Mouse (Mus musculus): ENCODE measurements around the gene Khdc4. TPM values are rescaled to one million over a fixed set of nuclear protein-coding genes. Genes with fewer than 3 reads are reported as not detected.
A peak's percentile ranks its signal among the peaks of the same experiment; 100 is the strongest.

Gene Khdc4
- polyA plus RNA-seq, 1 experiment from 2014 or later = 107 TPM

DNA sequence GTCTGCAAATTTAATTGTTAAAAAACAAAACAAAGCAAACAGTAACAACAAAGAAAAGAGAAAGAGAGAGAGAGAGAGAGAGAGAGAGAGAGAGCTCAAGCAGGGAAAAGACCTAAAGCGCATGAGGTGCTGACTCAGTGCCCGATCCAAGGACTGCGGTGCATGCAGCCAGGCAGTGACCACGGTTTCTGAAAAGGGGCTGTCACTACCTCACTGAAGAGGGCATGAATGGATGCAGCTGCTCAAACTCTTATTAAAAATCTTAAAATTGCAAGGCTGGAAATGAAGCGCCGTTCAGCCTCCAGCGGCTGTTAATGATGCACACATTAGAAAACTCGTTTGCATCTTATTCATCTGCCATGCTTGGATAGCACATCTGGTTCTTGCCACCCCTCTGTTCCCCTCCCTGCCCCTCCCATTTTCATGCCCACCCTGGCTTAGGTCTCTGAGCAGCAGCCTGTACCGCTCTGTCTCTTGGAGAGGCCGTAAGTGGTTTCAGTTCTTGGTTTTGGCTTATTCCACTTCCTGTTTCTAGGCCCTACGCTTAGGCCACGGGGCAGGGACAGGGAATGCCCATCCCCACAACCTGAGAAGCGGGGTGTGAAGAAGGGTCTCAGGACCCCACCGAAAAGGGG, 37.7 kb upstream of the Khdc4 start:
- peak; percentile 56 for ATAC-seq

DNA sequence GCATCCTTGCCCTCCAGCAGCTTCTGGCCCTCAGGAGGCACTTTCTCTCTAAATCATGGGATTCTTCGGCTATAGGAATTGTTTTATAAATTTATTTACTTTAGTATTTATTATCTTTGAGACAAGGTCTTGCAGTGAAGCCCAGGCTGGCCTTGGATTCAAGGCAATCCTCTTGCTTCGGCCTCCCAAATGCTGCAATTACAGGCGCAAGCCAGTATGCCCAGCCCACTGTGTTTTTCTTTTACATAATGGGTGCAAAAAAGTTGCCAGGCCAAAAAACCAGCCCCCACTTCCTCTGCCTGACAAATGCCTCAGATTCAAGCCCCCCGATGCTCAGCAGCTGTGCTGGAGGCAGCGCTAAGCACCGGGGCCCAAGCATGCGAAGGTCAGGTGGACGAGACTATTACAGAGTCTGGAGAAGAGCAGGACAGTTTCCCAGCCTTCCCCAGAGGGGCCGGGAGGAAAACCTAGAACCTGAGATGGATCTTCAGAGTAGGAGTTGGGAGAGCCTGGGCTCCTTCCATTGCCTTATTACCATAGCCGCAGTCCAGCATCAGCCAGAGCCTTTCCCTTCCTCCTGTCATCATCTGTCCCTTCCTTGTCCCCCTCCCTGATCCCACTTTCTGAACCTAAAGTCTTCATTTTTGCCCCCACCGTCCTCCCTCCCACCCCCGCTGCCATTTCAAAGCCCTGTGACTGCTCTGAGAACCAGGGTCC, 37.0 kb upstream of the Khdc4 start:
- 88% methylated on average over 12 of the region's 12 CpGs for WGBS
- H3K36me3 ChIP-seq (ENCODE audit: control insufficient read depth, insufficient read depth) = peaks cover 42% of the 10 kb centered on the region
- no peak for ATAC-seq
- no peaks in the 10 kb centered on the region for H3K27me3 ChIP-seq (replicated peaks; ENCODE audit: control insufficient read depth, insufficient read depth, low read length)
- H3K4me3 ChIP-seq (replicated peaks; ENCODE audit: low read length) = no peak overlapping the region
- H3K27ac ChIP-seq (ENCODE audit: low read length) = peak overlapping the region; percentile 61
- no peak overlapping the region for H3K4me2 ChIP-seq (ENCODE audit: low read length)
- H3K9me3 ChIP-seq (ENCODE audit: control insufficient read depth, low read length) = no peaks in the 10 kb centered on the region
- no peaks in the 10 kb centered on the region for H3K4me1 ChIP-seq (replicated peaks; ENCODE audit: control insufficient read depth, insufficient read depth, low read length)
- no peak overlapping the region for H3K9ac ChIP-seq (replicated peaks; ENCODE audit: low read depth, low read length)

More for the DNA sequence above, 37.7 kb upstream of the Khdc4 start:
- Histone ChIP-seq H3K27me3 (replicated peaks; ENCODE audit: control insufficient read depth, insufficient read depth, low read length) (no peaks in the 10 kb centered on the region), H3K4me3 (replicated peaks; ENCODE audit: low read length) (no peak overlapping the region), H3K4me2 (ENCODE audit: low read length) (no peak overlapping the region), H3K9me3 (ENCODE audit: control insufficient read depth, low read length) (no peaks in the 10 kb centered on the region), H3K4me1 (replicated peaks; ENCODE audit: control insufficient read depth, insufficient read depth, low read length) (no peaks in the 10 kb centered on the region), H3K9ac (replicated peaks; ENCODE audit: low read depth, low read length) (no peak overlapping the region), H3K27ac (ENCODE audit: low read length) (peak overlapping the region; percentile 61), H3K36me3 (ENCODE audit: control insufficient read depth, insufficient read depth) (peaks cover 48% of the 10 kb centered on the region)
- WGBS = 75% methylated on average over 14 of the region's 14 CpGs

DNA sequence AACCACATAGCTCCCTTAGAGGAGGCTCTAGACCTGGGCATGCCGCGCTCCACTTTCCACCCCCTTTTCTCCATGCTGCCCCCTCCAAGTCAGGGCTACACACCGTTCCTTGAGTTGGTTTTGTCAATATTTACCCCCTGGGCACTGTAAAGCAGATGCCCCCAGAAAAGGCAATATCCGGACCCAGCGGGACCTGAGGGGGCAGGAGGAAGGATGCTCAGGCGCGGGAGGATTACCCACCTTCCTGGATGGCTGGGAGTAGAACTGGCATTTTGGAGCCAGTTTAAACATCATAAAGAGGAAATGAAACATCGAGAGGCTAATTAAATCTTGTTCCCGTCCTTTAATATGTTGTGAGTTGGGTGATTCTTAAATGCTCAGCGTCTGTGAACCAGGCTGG, 36.4 kb upstream of the Khdc4 start:
- H3K27ac ChIP-seq (ENCODE audit: low read length) = peak overlapping the region; percentile 15
- ATAC-seq = no peak
- no peak overlapping the region for H3K4me3 ChIP-seq (replicated peaks; ENCODE audit: low read length)
- no peak overlapping the region for H3K4me2 ChIP-seq (ENCODE audit: low read length)
- H3K4me1 ChIP-seq (replicated peaks; ENCODE audit: control insufficient read depth, insufficient read depth, low read length) = no peaks in the 10 kb centered on the region
- H3K9me3 ChIP-seq (ENCODE audit: control insufficient read depth, low read length) = no peaks in the 10 kb centered on the region
- WGBS = 86% methylated on average over 10 of the region's 10 CpGs
- H3K9ac ChIP-seq (replicated peaks; ENCODE audit: low read depth, low read length) = no peak overlapping the region
- H3K36me3 ChIP-seq (ENCODE audit: control insufficient read depth, insufficient read depth) = peaks cover 36% of the 10 kb centered on the region
- H3K27me3 ChIP-seq (replicated peaks; ENCODE audit: control insufficient read depth, insufficient read depth, low read length) = no peaks in the 10 kb centered on the region

DNA sequence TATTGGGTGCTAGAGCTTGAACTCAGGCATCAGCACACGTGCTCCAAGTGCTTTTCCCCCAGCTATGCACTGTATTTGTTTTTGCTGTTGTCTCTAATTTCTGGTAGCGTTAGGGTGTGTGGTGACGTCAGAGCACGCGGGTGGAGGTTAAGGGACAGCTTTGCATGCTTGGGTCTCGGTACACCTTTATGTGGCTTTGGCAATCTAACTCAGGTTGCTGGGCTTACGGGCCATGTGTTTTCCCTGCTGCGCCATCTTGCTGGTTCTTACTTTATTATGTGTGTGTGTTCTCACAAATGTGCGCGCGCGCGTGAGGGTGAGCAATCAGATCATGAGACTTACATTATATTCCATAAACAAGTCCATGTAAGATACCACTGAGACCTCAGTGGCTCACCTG, 35.6 kb upstream of the Khdc4 start:
- no peak overlapping the region for H3K4me2 ChIP-seq (ENCODE audit: low read length)
- no peaks in the 10 kb centered on the region for H3K27me3 ChIP-seq (replicated peaks; ENCODE audit: control insufficient read depth, insufficient read depth, low read length)
- WGBS = 95% methylated on average over 13 of the region's 13 CpGs
- no peaks in the 10 kb centered on the region for H3K9me3 ChIP-seq (ENCODE audit: control insufficient read depth, low read length)
- H3K27ac ChIP-seq (ENCODE audit: low read length) = no peak overlapping the region
- peaks cover 28% of the 10 kb centered on the region for H3K36me3 ChIP-seq (ENCODE audit: control insufficient read depth, insufficient read depth)
- no peak for ATAC-seq
- H3K9ac ChIP-seq (replicated peaks; ENCODE audit: low read depth, low read length) = no peak overlapping the region
- H3K4me3 ChIP-seq (replicated peaks; ENCODE audit: low read length) = no peak overlapping the region
- no peaks in the 10 kb centered on the region for H3K4me1 ChIP-seq (replicated peaks; ENCODE audit: control insufficient read depth, insufficient read depth, low read length)

DNA sequence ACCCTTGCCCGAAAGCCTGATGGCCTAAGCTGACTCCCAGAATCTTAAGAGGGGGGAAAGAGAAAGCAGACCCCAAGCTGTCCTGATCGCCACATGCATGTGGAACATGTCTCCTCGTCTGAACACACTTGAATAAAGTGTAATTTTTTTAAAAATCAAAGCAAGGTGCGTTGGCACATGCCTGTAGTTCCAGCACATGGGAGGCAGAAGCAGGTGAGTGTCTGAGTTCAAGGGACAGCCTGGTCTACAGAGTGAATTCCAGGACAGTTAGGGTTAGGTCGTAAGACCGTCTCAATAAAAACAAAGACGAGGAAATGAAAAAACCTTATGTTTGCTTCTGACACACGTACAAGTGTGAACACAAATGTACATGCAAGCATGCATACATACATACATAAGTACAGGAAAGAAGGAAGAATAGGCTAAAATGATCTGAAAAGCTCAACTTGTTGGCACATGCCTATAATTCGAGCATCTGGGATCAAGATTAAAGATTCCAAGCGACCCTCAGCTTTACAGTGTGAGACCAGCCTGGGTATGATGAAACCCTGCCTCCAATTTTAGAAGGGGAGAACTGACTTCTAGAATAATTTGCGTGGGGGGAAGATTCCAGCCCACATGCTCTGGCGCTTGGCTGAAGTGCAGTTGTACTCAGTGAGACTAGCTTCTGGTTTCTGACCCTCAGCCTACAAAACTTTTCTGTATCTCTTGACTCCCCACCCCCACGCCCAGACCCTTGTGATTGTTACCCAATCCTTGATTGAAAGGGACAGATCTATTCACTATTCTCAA, 34.7 kb upstream of the Khdc4 start:
- WGBS = 76% methylated on average over 13 of the region's 13 CpGs
- Histone ChIP-seq H3K4me3 (replicated peaks; ENCODE audit: low read length) (no peak overlapping the region), H3K9ac (replicated peaks; ENCODE audit: low read depth, low read length) (no peak overlapping the region), H3K4me2 (ENCODE audit: low read length) (no peak overlapping the region), H3K27me3 (replicated peaks; ENCODE audit: control insufficient read depth, insufficient read depth, low read length) (no peaks in the 10 kb centered on the region), H3K9me3 (ENCODE audit: control insufficient read depth, low read length) (no peaks in the 10 kb centered on the region), H3K27ac (ENCODE audit: low read length) (no peak overlapping the region), H3K36me3 (ENCODE audit: control insufficient read depth, insufficient read depth) (peaks cover 22% of the 10 kb centered on the region), H3K4me1 (replicated peaks; ENCODE audit: control insufficient read depth, insufficient read depth, low read length) (no peaks in the 10 kb centered on the region)
- no peak for ATAC-seq

DNA sequence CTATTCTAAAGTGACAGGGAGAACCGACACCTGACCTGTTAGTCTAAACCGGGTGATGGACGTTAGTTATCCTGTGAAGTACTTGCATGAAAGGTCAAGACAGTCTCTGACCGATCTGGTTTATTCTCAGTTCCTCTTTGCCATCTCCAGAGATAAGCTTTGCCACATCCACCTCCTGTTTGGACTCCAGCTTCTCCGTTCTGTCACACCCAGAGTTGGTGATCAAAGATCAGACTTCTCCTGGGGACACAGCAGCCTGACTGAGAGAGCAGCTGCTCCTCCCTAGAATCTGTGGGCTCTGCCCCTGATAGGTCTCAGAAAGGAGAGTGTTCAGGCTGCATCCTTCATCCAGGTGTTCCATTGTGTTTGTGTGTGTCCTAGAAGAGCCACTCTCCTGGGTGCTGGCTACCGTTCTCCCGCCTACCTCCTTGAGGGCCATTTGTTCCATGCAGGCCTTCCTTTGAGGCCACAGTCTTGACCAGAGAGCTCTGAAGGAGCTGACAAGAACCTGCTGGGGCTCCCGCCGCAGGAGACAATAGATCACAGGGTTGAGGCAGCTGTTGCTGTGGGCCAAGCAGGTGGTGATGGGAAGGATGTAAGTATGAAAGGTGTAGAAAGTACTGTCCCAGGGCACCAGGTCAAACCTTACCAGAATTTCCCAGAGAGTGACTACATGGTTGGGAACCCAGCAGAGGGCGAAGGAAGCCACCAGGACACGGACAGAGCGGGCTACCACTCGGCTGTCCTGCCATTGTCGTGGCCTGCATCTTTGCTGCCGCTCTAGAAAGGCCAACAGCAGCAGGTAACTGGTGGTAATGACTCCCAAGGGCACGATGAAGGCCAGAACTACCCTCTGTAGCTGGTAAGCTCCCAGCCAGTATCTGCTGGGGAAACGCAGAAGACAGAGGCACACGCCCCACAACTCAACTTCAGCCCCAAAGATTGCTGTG, 33.7 kb upstream of the Khdc4 start:
- Histone ChIP-seq H3K27me3 (replicated peaks; ENCODE audit: control insufficient read depth, insufficient read depth, low read length) (no peaks in the 10 kb centered on the region), H3K4me2 (ENCODE audit: low read length) (no peak overlapping the region), H3K36me3 (ENCODE audit: control insufficient read depth, insufficient read depth) (peaks cover 11% of the 10 kb centered on the region), H3K9me3 (ENCODE audit: control insufficient read depth, low read length) (no peaks in the 10 kb centered on the region), H3K4me1 (replicated peaks; ENCODE audit: control insufficient read depth, insufficient read depth, low read length) (no peaks in the 10 kb centered on the region), H3K27ac (ENCODE audit: low read length) (no peak overlapping the region), H3K9ac (replicated peaks; ENCODE audit: low read depth, low read length) (no peak overlapping the region), H3K4me3 (replicated peaks; ENCODE audit: low read length) (no peak overlapping the region)
- 81% methylated on average over 18 of the region's 18 CpGs for WGBS
- no peak for ATAC-seq

DNA sequence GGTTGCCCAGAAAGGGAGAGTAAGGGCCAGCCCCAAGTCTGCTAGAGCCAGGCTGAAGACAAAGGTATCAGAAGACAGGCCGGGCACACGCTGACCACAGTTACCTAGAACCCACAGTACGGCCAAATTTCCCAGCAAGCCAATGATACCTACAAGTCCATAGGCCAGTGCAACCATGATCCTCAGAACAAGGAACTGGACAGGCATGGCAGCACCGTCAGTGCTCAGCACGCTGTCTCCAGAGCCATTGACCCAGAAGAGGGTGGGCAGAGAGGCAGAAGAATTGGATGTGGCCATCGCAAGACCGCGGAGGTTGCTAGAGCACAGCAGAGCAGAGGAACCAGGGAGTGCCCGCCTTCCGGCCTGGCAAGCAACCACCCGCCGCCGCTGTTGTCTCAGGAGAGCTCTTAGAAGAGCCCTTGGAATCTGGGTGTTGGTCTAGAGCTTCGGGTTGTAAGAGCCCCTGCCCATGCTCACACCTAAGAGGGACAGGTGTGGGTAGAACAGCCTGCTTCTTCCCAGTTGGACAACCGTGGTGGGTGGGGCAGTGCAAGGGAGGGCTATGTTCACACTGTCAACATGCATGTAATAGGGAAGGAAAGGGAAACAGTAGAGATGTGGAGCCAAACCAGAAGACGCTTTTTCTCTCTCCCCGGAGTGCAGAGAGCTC, 32.6 kb upstream of the Khdc4 start, which contains the start of gene Rxfp4:
Gene Rxfp4 (minus strand): TSS at position 297 of the 670 bp plus-strand sequence.
- H3K9ac ChIP-seq (replicated peaks; ENCODE audit: low read depth, low read length) = no peak within 1 kb of the TSS
- H3K27me3 ChIP-seq (replicated peaks; ENCODE audit: control insufficient read depth, insufficient read depth, low read length) = no peaks in the 10 kb centered on the region
- H3K4me1 ChIP-seq (replicated peaks; ENCODE audit: control insufficient read depth, insufficient read depth, low read length) = no peaks in the 10 kb centered on the region
- no peak for ATAC-seq
- H3K4me2 ChIP-seq (ENCODE audit: low read length) = no peak within 1 kb of the TSS
- H3K4me3 ChIP-seq (replicated peaks; ENCODE audit: low read length) = no peak within 1 kb of the TSS
- no peak within 1 kb of the TSS for H3K27ac ChIP-seq (ENCODE audit: low read length)
- WGBS = 91% methylated on average over 17 of the region's 17 CpGs
- H3K36me3 ChIP-seq (ENCODE audit: control insufficient read depth, insufficient read depth) = peaks cover 5% of the 10 kb centered on the region; the same call in 1 of the 2 replicates
- H3K9me3 ChIP-seq (ENCODE audit: control insufficient read depth, low read length) = no peaks in the 10 kb centered on the region

DNA sequence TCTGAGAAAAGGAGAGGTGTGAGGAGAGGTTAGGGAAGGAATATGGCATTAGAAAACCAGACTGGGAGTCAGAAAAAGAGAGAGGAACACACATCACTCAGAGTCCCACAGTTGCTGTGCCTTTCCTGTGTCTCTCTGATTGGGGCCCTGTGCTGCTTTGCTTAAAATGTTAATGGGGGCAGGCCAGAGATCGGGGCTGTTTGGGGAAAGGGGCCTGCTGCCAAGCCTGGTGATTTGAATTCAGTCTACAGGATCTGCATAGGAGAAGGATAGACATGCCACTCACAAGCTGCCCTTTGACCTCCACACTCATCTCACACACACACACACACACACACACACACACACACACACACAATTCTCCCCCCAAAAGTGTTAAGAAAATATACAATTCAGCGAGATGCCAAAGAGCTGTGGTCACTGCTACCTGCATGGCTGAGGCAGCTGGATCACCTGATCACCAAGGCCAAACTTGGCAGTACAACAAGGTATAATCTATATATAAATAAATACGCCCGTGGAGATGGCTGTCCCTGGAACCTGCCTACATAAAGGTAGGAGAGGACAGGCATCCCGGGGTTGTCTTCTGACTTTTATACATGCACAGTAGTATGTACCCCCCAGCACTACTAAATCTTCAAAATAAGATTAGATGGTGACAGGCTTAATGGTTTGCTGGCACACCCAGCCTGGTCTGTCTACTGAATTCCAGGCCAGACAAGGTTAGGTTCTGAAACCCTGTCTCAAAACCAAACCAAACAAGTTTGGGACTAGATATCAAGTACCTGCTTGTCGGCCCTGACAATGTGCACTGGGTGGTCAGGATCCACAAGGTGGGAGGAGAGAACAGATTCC, 31.9 kb upstream of the Khdc4 start:
- no peaks in the 10 kb centered on the region for H3K4me1 ChIP-seq (replicated peaks; ENCODE audit: control insufficient read depth, insufficient read depth, low read length)
- no peak overlapping the region for H3K4me3 ChIP-seq (replicated peaks; ENCODE audit: low read length)
- H3K9me3 ChIP-seq (ENCODE audit: control insufficient read depth, low read length) = no peaks in the 10 kb centered on the region
- H3K27me3 ChIP-seq (replicated peaks; ENCODE audit: control insufficient read depth, insufficient read depth, low read length) = no peaks in the 10 kb centered on the region
- H3K9ac ChIP-seq (replicated peaks; ENCODE audit: low read depth, low read length) = no peak overlapping the region
- H3K36me3 ChIP-seq (ENCODE audit: control insufficient read depth, insufficient read depth) = no peaks in the 10 kb centered on the region
- WGBS = 84% methylated on average over 6 of the region's 6 CpGs
- no peak overlapping the region for H3K27ac ChIP-seq (ENCODE audit: low read length)
- no peak overlapping the region for H3K4me2 ChIP-seq (ENCODE audit: low read length)
- ATAC-seq = no peak

All from forebrain, embryonic 16.5 days (tissue).